Comparison of ENCODE assay signal across 14 mouse cellular contexts in the genomic region with DNA sequence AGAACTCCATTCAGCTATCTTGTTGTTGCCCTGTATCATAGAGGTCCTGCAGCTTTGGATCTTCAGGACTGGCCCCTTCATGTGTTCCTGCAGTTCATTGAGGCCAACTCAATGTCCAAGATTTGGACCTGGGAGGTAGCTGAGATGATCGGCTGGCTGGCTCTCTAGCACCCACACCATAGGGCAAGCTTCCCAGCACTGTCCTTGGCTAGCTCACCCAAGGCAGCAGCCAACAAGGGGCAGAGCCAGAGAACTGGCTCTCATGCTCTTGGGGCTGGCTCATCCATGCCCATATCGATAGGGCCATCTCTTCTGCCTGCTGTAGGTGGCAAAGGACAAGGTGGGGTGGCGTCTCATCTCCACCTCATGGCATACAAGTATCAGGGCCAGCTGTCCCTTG. TPM values are rescaled to one million over a fixed set of nuclear protein-coding genes. Genes with fewer than 3 reads are reported as not detected.
DNase-seq lines count a peak whose midpoint lies in the region; ATAC-seq and TF ChIP-seq lines count a peak whose summit lies in the region.
"Had no signal": no experiment of that assay in that cellular context is flagged by ENCODE, and none has a peak within 500 bp of the region (broad histone marks: within the 10 kb centered on the region; RNA-seq: fewer than 3 reads in every experiment).

No protein-coding gene starts in this region.

- H3K27me3 ChIP-seq in heart, embryonic 12.5 days (replicated peaks), result no peaks in the 10 kb centered on the region
- H3K27me3 ChIP-seq: embryonic facial prominence, embryonic 12.5 days had no signal

- H3K4me2 ChIP-seq in heart, embryonic 12.5 days, result no peak overlapping the region
- H3K4me2 ChIP-seq: embryonic facial prominence, embryonic 12.5 days had no signal

- H3K9ac ChIP-seq in heart, embryonic 12.5 days, result no peak overlapping the region
- H3K9ac ChIP-seq: embryonic facial prominence, embryonic 12.5 days; liver, embryonic 14.5 days had no signal

- intact Hi-C loops in gastrocnemius, adult 2 months (cut with DNase I), result no loop called here
- intact Hi-C loops in left cerebral cortex, postnatal 25 days (cut with DNase I), result no loop called here

- peaks cover 6% of the 10 kb centered on the region; the same call in 1 of the 2 replicates for H3K4me1 ChIP-seq in heart, embryonic 12.5 days (replicated peaks)
- H3K4me1 ChIP-seq: embryonic facial prominence, embryonic 12.5 days; hindbrain, embryonic 10.5 days had no signal

- TF ChIP-seq CTCF in gastrocnemius, adult 2 months (IDR thresholded peaks at IDR 0.05), result no peak

- no peaks in the 10 kb centered on the region for H3K9me3 ChIP-seq in heart, embryonic 12.5 days (replicated peaks)
- H3K9me3 ChIP-seq: embryonic facial prominence, embryonic 12.5 days; hindbrain, embryonic 10.5 days had no signal

- ATAC-seq in heart, embryonic 12.5 days (ENCODE audit: insufficient number of reproducible peaks, low FRiP score), result no peak
- ATAC-seq: activated CD4-positive, CD25-positive, alpha-beta regulatory T cell, adult 4 months had no signal

- H3K27ac ChIP-seq in heart, embryonic 12.5 days (ENCODE audit: poor library complexity, severe bottlenecking), result no peak overlapping the region
- no peak overlapping the region for H3K27ac ChIP-seq in gastrocnemius, adult 2 months
- H3K27ac ChIP-seq: embryonic facial prominence, embryonic 12.5 days; hindbrain, embryonic 10.5 days; layer of hippocampus, adult 2 months; liver, embryonic 14.5 days had no signal

- 88% methylated on average over 3 of the region's 3 CpGs for WGBS in heart, embryonic 12.5 days

- DNase-seq in heart, adult 11 months, result peak; percentile 92
- DNase-seq in adipocyte (ENCODE audit: low spot score), result peak; percentile 64
- peak; percentile 47 to 48 for DNase-seq in adrenal gland, postnatal 36 days
- DNase-seq in gastrocnemius, adult 2 months, result peak; percentile 74
- no peak for DNase-seq in left cerebral cortex, postnatal 25 days (ENCODE audit: low spot score in 2 of 2)
- DNase-seq in retina, postnatal 1 day, result no peak
- DNase-seq: lung, postnatal 10 days; right cerebral cortex, postnatal 14 days had no signal

- peaks cover 62% of the 10 kb centered on the region for H3K36me3 ChIP-seq in heart, embryonic 12.5 days

- no peak overlapping the region for H3K4me3 ChIP-seq in heart, embryonic 12.5 days
- no peak overlapping the region for H3K4me3 ChIP-seq in gastrocnemius, adult 2 months
- H3K4me3 ChIP-seq: embryonic facial prominence, embryonic 12.5 days; hindbrain, embryonic 10.5 days; layer of hippocampus, adult 2 months had no signal

RNA-seq across cellular contexts. Expression of a gene that starts 11.8 kb away (rescaled TPM):
- polyA plus RNA-seq in heart, embryonic 12.5 days (2016; fragmentation: Nextera tagmentation; extraction: Ambion mirVana), result 458 and 459 TPM in 2 replicates
- total RNA-seq in adrenal gland, postnatal 36 days (2021), result 100 to 1,000 TPM; 893 to 924 TPM
- total RNA-seq in gastrocnemius, adult 2 months (2021), result 100 to 1,000 TPM; 393 to 501 TPM
- 100 to 1,000 TPM; 352 to 391 TPM for total RNA-seq in left cerebral cortex, postnatal 25 days (2021)

RNA-seq across cellular contexts. Expression of a gene that starts 28.8 kb away (rescaled TPM):
- 36.0 and 40.9 TPM in 2 replicates for polyA plus RNA-seq in heart, embryonic 12.5 days (2016; fragmentation: Nextera tagmentation; extraction: Ambion mirVana)
- total RNA-seq in adrenal gland, postnatal 36 days (2021), result 10 to 100 TPM; 20.9 to 21.4 TPM
- total RNA-seq in gastrocnemius, adult 2 months (2021), result 1 to 10 TPM; 1.9 to 2.1 TPM
- total RNA-seq in left cerebral cortex, postnatal 25 days (2021), result 1 to 10 TPM; 4.3 to 6.8 TPM

Comparison
In these comparisons a context has a peak if more than half of its experiments do, and no peak if none do; other contexts are left out.
1. DNase-seq: peak in heart, adult 11 months (single experiment), adipocyte (single experiment), adrenal gland, postnatal 36 days (2 of 2) and gastrocnemius, adult 2 months (single experiment); none in left cerebral cortex, postnatal 25 days (0 of 2) and retina, postnatal 1 day (single experiment).